Mouse (Mus musculus): ENCODE data around the gene Ncf4.

DNA sequence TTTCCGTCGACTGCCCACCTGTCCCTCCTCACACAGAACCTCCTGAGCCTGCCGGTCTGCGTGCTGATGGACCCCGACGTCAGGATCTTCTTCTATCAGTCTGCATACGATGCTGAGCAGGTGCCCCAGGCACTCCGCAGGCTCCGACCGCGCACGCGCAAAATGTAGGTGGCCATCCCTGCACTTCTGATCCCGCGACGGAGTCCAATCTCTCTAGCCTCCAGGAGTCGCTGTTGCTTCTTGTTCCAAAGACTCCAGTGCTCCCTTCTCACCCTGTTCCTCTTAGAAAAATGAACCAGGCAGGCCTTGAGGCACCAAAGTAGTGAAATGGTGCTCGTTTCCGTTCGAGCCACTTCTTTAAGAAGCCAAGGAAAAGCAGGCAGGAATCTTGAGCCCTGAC lies 10.2 kb downstream of the Ncf4 start:
- no peak for TF ChIP-seq EP300 (IDR thresholded peaks at IDR 0.05; ENCODE audit: low read depth)
- TF ChIP-seq CTCF (IDR thresholded peaks at IDR 0.05; ENCODE audit: low read depth): peak; percentile 58

All from liver, embryonic 14.5 days (tissue).